Mouse (Mus musculus): ENCODE measurements at regions not wholly inside any gene's neighbourhood (a gene's known extent, or its start where the extent isn't known, plus 50 kb on each side); places are given as distances from the start of the nearest gene placed in this dataset.

DNA sequence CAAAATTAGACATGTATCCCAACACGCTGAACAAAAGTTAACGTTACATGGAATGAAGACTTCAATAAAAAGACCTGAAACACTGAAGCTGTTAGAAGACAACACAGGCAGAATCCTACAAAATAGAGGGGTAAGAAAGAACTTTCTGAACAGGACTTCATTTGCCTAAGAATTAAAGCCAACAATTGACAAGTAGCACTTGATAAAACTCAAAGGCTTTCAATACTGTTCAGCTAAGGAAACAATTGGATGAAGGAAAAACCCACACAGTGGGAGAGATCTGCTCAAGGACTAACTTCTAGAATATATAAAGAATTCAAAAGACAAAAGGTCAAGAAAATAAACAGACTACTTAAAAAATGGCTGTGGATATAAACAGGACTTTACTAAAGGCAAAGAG, 535.2 kb upstream of the Adamts9 start:
- Histone ChIP-seq H3K9ac (no peak overlapping the region), H3K27me3 (replicated peaks) (no peaks in the 10 kb centered on the region), H3K4me1 (replicated peaks) (peaks cover 7% of the 10 kb centered on the region; the same call in 1 of the 2 replicates), H3K4me3 (no peak overlapping the region), H3K4me2 (no peak overlapping the region), H3K27ac (ENCODE audit: poor library complexity, severe bottlenecking) (no peak overlapping the region), H3K36me3 (no peaks in the 10 kb centered on the region), H3K9me3 (replicated peaks) (no peaks in the 10 kb centered on the region)
- no peak for ATAC-seq (ENCODE audit: insufficient number of reproducible peaks, low FRiP score)
- WGBS: 86% methylated on average over 2 of the region's 2 CpGs

DNA sequence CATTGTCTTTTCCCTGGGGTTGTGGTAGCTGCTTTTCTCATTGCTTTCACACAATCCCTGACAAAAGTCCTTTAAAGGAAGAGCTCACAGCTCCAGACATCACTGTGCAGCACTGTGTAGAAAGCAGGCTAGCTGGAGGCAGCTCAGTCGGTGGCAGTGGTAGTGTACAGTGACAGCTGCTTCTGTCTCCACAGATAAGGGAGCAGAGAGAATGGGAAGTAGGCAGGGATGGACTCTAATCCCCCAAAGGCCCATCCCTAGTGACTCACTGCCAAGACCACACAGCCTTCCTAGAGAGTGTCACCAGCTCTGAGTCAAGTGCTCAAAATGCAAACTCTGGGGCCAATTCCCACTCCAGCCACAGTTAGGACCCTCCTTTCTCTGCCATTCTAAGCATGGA, 531.7 kb upstream of the Adamts9 start:
- ATAC-seq (ENCODE audit: insufficient number of reproducible peaks, low FRiP score): peak; percentile 25; the same call in 1 of the 2 replicates
- H3K27ac ChIP-seq (ENCODE audit: poor library complexity, severe bottlenecking): no peak overlapping the region
- no peaks in the 10 kb centered on the region for H3K9me3 ChIP-seq (replicated peaks)

DNA sequence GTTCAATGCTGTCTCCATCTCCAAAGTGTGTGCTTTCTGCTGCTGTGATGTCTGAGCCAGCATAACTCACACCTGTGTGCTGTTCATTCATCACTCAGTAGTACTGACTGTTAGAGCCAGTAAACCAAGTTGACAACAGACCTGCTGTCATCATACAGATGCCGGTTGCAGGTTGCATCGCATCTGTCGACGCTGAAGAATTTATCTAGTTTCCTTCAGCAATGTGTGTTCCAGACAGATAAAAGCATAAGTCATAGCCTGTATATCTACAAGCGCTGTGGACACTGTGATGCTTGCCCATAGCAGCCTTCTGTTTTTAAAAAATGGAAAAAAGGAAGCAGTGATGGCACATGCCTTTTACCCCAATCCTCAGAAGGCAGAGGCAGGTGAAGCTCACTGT, 524.6 kb upstream of the Adamts9 start:
- WGBS: 51% methylated on average over 5 of the region's 5 CpGs
- H3K4me1 ChIP-seq (replicated peaks): no peaks in the 10 kb centered on the region

More for the DNA sequence above, 531.7 kb upstream of the Adamts9 start:
- H3K4me1 ChIP-seq (replicated peaks): peaks cover 7% of the 10 kb centered on the region; the same call in 1 of the 2 replicates
- H3K36me3 ChIP-seq: no peaks in the 10 kb centered on the region
- no peaks in the 10 kb centered on the region for H3K27me3 ChIP-seq (replicated peaks)
- H3K9ac ChIP-seq: no peak overlapping the region
- 0% methylated on average over 1 of the region's 1 CpGs for WGBS
- H3K4me3 ChIP-seq: no peak overlapping the region
- no peak overlapping the region for H3K4me2 ChIP-seq

DNA sequence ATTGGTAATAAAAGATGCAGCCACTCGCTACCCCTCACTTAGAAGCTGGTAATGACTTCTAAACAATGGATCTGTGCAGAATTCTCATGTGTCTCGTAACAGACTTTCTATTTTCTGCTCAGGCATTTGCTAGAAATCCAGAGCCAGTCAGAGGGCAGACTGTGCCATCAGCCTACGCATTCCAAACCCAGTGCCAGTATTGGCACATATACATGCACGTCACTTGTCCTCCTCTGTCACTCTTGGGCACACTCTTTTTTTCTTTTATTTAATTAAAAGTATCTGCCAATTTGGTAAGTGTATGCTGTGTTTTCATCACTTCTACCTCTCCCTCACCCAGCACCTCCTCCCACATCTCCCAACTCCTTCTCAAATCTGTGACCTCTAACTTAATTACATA, 519.6 kb upstream of the Adamts9 start:
- H3K27ac ChIP-seq (ENCODE audit: poor library complexity, severe bottlenecking): no peak overlapping the region
- no peaks in the 10 kb centered on the region for H3K9me3 ChIP-seq (replicated peaks)
- WGBS: 72% methylated on average over 4 of the region's 4 CpGs
- H3K4me1 ChIP-seq (replicated peaks): peaks cover 4% of the 10 kb centered on the region; the same call in 1 of the 2 replicates
- no peak overlapping the region for H3K4me3 ChIP-seq
- no peak overlapping the region for H3K4me2 ChIP-seq
- no peaks in the 10 kb centered on the region for H3K27me3 ChIP-seq (replicated peaks)
- H3K36me3 ChIP-seq: no peaks in the 10 kb centered on the region
- no peak for ATAC-seq (ENCODE audit: insufficient number of reproducible peaks, low FRiP score)
- H3K9ac ChIP-seq: no peak overlapping the region

More for the DNA sequence above, 524.6 kb upstream of the Adamts9 start:
- Histone ChIP-seq H3K4me3 (no peak overlapping the region), H3K27me3 (replicated peaks) (no peaks in the 10 kb centered on the region), H3K9me3 (replicated peaks) (no peaks in the 10 kb centered on the region), H3K4me2 (no peak overlapping the region), H3K36me3 (no peaks in the 10 kb centered on the region), H3K27ac (ENCODE audit: poor library complexity, severe bottlenecking) (no peak overlapping the region), H3K9ac (no peak overlapping the region)
- peak; percentile 66 for ATAC-seq (ENCODE audit: insufficient number of reproducible peaks, low FRiP score)

DNA sequence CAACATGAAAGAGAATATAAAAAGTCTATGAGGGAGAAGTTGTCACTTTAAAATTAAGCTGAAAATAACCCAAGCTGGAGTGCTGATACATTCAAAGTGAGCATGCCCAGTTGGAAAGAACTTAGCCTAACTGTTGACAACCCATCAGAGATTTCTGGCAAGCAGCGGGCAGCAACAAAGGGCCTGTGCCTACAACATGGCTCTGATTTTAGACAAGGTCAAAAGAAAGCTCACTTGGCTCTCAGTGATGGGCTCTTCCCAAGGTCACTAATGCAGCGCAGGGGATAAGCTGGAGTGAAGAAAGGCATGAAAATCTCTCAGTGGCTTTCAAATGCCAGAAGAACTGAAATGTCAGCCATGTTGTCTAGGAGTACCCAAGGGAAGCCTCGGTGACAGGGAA, 518.1 kb upstream of the Adamts9 start:
- peak overlapping the region; percentile 78 for H3K27ac ChIP-seq (ENCODE audit: poor library complexity, severe bottlenecking)
- ATAC-seq (ENCODE audit: insufficient number of reproducible peaks, low FRiP score): peak; percentile 64; the same call in 1 of the 2 replicates
- WGBS: 39% methylated on average over 3 of the region's 3 CpGs

DNA sequence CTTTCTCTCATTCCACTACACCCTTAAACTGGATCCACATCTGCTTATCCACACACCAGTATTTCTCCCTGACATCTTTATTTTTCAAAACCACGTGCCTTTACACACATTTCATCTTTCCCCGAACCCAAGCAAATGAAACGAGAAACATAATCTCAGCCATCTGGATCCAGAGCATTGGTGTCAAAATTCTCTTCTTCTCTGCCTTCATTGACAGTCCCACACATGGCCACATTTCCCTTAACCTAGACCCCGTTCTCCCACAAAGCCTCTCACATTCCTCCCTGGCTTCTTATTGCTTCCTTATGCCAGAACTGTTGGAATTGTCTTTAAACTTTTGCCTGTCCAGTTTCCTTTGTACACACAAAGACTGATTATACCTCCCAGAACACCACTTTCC, 514.3 kb upstream of the Adamts9 start:
- Histone ChIP-seq H3K4me3 (no peak overlapping the region), H3K27me3 (replicated peaks) (no peaks in the 10 kb centered on the region), H3K27ac (ENCODE audit: poor library complexity, severe bottlenecking) (no peak overlapping the region), H3K36me3 (no peaks in the 10 kb centered on the region), H3K9me3 (replicated peaks) (no peaks in the 10 kb centered on the region), H3K4me2 (no peak overlapping the region), H3K4me1 (replicated peaks) (peaks cover 4% of the 10 kb centered on the region; the same call in 1 of the 2 replicates), H3K9ac (no peak overlapping the region)
- no peak for ATAC-seq (ENCODE audit: insufficient number of reproducible peaks, low FRiP score)
- WGBS: 79% methylated on average over 4 of the region's 4 CpGs

More for the DNA sequence above, 518.1 kb upstream of the Adamts9 start:
- Histone ChIP-seq H3K36me3 (no peaks in the 10 kb centered on the region), H3K4me2 (no peak overlapping the region), H3K4me3 (no peak overlapping the region), H3K27me3 (replicated peaks) (no peaks in the 10 kb centered on the region), H3K9me3 (replicated peaks) (no peaks in the 10 kb centered on the region), H3K9ac (no peak overlapping the region), H3K4me1 (replicated peaks) (peaks cover 4% of the 10 kb centered on the region; the same call in 1 of the 2 replicates)

DNA sequence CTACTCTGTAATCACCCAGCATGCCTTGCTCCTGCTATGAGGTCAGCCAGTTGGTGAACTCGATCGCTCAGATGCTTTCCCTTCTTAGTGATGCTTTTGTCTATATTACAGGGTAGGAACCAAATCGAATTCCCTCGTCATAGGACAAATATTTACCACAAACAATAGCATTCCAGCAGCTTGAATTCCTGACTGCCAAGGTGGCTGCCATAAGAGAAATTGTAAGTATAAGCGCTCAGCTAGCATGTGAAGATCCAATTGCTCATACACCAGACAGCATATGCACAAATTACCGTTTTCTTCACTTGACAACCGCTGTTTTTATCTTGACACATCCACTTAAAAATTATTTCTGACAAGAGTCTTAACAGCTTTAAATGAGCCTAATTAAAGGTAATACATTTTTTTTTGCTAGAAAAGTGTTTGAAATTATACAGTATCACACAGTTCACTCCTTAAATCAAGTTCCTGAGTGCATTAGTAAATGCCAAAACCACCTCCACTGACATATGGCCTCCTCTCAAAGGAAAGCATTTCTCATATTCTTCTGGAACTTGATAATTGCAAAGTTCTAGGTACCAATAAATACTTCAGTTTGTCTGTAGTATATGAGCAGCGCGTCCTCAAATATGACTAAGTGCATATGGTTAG, 513.2 kb upstream of the Adamts9 start:
- Histone ChIP-seq H3K36me3 (no peaks in the 10 kb centered on the region), H3K4me1 (replicated peaks) (peaks cover 2% of the 10 kb centered on the region; the same call in 1 of the 2 replicates), H3K9me3 (replicated peaks) (no peaks in the 10 kb centered on the region), H3K9ac (no peak overlapping the region), H3K4me3 (no peak overlapping the region), H3K27me3 (replicated peaks) (no peaks in the 10 kb centered on the region), H3K4me2 (no peak overlapping the region), H3K27ac (ENCODE audit: poor library complexity, severe bottlenecking) (no peak overlapping the region)
- ATAC-seq (ENCODE audit: insufficient number of reproducible peaks, low FRiP score): no peak
- WGBS: 87% methylated on average over 9 of the region's 9 CpGs

DNA sequence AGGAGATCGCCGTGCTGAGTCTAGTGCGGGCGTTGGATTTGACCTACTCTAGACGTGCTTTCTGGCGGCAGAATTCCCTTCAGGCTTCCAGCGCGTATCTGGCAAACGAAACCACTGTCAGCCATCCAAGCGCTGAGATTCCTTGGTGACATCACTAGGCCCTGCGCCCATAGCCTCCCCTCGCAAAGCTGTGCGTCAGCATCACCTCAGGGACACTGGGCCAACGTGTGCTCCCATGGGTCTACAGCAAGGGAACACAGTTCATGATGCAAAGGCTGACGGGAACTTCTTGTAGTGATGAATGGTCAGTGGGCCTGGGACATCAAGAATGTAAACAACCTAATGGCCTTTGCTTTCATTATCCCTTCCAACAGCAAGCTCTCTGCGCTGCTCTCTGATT, 502.3 kb upstream of the Adamts9 start:
- WGBS: 78% methylated on average over 16 of the region's 16 CpGs
- H3K4me3 ChIP-seq: no peak overlapping the region
- H3K4me2 ChIP-seq: no peak overlapping the region
- no peaks in the 10 kb centered on the region for H3K36me3 ChIP-seq
- peaks cover 15% of the 10 kb centered on the region for H3K4me1 ChIP-seq (replicated peaks)
- no peaks in the 10 kb centered on the region for H3K9me3 ChIP-seq (replicated peaks)
- H3K27ac ChIP-seq (ENCODE audit: poor library complexity, severe bottlenecking): no peak overlapping the region
- ATAC-seq (ENCODE audit: insufficient number of reproducible peaks, low FRiP score): no peak
- no peak overlapping the region for H3K9ac ChIP-seq
- H3K27me3 ChIP-seq (replicated peaks): no peaks in the 10 kb centered on the region

DNA sequence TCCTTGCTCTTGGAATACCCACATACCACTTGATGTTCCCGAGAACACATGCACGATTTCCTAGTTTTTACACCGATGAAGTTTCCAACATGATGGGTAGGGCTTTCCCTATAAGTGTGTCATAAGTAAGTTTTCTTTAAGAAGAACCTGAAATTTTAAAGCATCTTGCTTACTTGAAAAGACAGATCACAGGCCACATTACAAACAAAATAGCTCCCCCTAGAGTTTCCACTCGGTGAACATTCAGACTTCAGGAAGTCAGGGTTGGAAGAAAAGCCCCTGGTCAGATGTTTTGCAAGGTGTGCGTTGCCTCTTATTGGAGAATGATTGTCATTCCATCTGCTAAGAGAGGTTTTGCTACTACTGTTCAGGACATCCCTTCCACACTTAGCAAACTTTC, 501.8 kb upstream of the Adamts9 start:
- Histone ChIP-seq H3K9me3 (replicated peaks) (no peaks in the 10 kb centered on the region), H3K27me3 (replicated peaks) (no peaks in the 10 kb centered on the region), H3K36me3 (no peaks in the 10 kb centered on the region), H3K4me1 (replicated peaks) (peaks cover 15% of the 10 kb centered on the region), H3K9ac (no peak overlapping the region), H3K27ac (ENCODE audit: poor library complexity, severe bottlenecking) (no peak overlapping the region), H3K4me2 (no peak overlapping the region), H3K4me3 (no peak overlapping the region)
- ATAC-seq (ENCODE audit: insufficient number of reproducible peaks, low FRiP score): no peak
- 60% methylated on average over 5 of the region's 5 CpGs for WGBS

DNA sequence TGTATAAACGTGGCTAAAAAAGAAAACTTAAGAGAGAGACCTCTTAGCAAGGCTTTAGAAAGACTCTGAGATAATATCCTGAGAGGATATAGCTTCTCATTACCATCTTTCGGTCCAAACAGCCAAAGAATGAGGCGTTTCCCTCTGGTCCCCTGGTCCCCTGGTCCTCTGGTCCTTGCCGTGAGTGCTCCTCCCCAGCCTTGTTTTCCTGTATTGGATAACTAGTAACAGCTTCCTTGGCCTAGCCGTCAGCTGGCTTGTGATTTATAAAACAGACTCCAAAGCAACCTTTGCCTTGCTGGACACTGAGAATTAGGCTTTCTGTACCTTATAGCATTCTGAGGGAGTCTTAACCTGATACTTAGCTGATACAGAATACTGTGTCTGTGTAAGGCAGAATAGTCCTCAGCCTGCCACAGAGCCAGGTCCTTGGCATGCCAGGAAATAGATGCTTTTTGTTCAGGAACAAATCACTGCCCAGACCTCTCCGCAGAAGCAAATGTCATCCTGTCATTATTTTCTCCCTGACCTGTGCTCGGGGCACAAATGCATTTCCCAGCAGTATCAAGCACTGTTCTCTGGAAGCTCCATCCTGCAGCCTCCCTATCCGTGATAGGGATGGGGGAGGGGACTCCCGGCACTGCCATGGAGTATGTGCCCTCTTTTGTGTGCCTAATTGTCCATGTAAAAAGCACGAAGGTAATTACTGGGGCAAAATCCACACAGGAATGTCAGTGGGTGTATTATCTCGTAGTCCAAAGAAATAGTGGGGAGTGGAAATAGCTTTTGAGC, 500.7 kb upstream of the Adamts9 start:
- Histone ChIP-seq H3K9ac (no peak overlapping the region), H3K4me1 (replicated peaks) (peaks cover 15% of the 10 kb centered on the region), H3K9me3 (replicated peaks) (no peaks in the 10 kb centered on the region), H3K27ac (ENCODE audit: poor library complexity, severe bottlenecking) (no peak overlapping the region), H3K4me3 (no peak overlapping the region), H3K4me2 (no peak overlapping the region), H3K27me3 (replicated peaks) (no peaks in the 10 kb centered on the region), H3K36me3 (no peaks in the 10 kb centered on the region)
- no peak for ATAC-seq (ENCODE audit: insufficient number of reproducible peaks, low FRiP score)
- WGBS: 38% methylated on average over 11 of the region's 11 CpGs

DNA sequence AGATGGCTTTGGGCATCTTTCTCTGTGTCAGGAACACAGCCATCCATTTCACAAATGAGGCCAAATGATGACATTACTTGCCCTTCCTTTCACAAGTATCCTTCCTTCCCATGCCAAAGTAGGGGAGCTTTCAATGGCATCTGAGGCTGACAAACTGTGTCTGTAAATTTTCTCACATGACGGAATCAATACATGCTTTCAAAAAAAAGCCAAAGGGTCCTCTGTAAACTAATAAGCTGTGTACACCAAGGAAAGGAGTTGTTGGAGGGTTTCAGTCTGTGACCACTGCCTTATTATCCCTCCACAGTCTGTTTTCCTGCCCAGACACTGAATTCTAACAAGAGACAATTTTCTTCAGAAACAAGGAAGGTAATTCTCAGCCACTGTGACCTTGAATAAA, 490.2 kb upstream of the Adamts9 start:
- H3K9me3 ChIP-seq (replicated peaks): no peaks in the 10 kb centered on the region
- no peak overlapping the region for H3K4me2 ChIP-seq
- H3K4me3 ChIP-seq: no peak overlapping the region
- WGBS: 87% methylated on average over 1 of the region's 1 CpGs
- H3K27ac ChIP-seq (ENCODE audit: poor library complexity, severe bottlenecking): no peak overlapping the region
- H3K4me1 ChIP-seq (replicated peaks): no peaks in the 10 kb centered on the region
- no peaks in the 10 kb centered on the region for H3K27me3 ChIP-seq (replicated peaks)
- ATAC-seq (ENCODE audit: insufficient number of reproducible peaks, low FRiP score): no peak
- no peak overlapping the region for H3K9ac ChIP-seq
- H3K36me3 ChIP-seq: no peaks in the 10 kb centered on the region
